Mouse (Mus musculus): ENCODE measurements around the gene Hfm1. TPM values are rescaled to one million over a fixed set of nuclear protein-coding genes. Genes with fewer than 3 reads are reported as not detected.
A peak's percentile ranks its signal among the peaks of the same experiment; 100 is the strongest.

Hfm1 gene
- total RNA-seq, 2 experiments from 2014 or later: not detected

DNA sequence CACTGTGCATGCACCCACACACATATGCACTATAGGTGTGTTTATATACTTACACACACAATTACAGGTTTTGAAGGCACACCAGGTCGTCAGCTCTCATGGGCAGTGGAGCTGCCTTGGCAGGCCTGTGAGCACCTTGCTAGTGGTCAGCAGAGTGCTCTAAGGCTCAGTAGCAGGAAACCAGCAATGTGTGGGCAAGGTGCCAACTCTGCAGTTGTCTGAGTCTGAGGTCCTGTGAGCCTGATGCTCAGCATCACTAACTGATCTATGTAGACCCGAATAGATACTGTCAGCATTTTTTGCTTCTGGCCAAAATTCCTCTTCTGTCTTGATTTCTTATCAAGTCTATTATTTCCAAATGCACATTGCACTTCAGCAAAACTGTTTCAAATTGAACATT, 82.2 kb downstream of the Hfm1 start:
- no peak for DNase-seq

GRCm38 (mm10) chr5:106833025-106833424, 93.1 kb downstream of the Hfm1 start:
- no peak for DNase-seq

- DNase-seq: no peak
Observed at GRCm38 (mm10) chr5:106831401-106831800, 94.7 kb downstream of the Hfm1 start.

- DNase-seq: no peak
Observed at GRCm38 (mm10) chr5:106830775-106831174, 95.3 kb downstream of the Hfm1 start.

GRCm38 (mm10) chr5:106826740-106827139, 99.4 kb downstream of the Hfm1 start:
- DNase-seq: no peak

DNA sequence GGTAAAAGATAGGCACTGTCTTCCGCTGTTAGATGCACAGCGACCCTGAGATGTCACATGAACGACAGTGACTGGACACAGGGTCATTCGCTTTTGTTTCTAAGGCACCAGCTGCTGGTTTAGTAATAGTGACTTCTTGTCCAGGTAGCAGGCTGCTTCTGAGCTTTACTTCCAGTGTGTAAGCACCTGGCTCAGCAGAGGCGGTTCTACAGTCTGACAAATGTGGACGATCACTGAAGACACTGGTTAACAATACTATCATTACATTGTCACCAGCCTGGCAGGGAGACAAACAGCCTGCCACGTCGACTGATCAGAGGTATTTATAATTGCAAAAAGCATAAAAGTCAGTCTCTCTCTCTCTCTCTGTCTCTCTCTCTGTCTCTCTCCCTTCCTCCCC, 100.1 kb downstream of the Hfm1 start:
- DNase-seq: no peak

- DNase-seq: no peak
Observed at GRCm38 (mm10) chr5:106825301-106825853, 100.7 kb downstream of the Hfm1 start.

DNA sequence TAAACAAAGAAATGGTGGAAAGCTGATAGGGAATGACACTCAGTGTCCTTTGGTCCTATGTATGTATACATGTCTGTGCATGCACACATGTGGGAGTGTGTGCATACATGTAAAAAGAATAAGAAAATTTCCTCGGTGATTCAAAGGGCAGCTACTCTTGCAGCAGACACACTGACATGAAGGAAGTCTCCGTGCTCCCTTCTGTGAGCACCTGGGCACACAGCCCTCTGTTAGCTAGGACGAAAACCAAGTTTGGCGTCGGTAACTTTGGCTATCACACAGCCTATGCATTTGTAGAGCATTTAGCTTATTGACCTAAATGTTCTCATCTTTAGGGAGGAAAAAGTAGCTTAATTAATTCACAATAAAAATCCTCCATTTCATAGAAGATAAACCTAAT, 101.4 kb downstream of the Hfm1 start:
- no peak for DNase-seq

DNA sequence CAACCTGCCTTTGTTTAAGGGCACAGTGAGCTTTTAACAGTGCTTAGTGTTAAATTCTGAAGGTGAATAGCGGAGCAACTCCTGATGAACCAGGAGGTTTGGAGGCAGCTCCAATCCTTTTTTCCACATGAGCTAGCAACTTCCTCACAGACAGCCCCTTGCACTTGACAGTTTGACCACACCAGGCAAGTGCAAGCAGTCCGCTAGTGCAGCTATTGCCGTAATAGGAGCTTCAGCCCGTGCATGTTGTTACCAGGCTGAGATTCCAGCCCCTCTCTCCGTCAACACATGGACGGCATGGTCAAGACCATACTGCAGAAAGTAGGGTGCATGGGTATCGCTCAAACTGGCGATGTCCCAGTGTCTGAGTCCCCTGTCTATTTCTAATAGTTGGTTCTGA, 106.5 kb downstream of the Hfm1 start:
- DNase-seq: no peak

GRCm38 (mm10) chr5:106815923-106816654, 110.0 kb downstream of the Hfm1 start:
- DNase-seq: no peak

DNA sequence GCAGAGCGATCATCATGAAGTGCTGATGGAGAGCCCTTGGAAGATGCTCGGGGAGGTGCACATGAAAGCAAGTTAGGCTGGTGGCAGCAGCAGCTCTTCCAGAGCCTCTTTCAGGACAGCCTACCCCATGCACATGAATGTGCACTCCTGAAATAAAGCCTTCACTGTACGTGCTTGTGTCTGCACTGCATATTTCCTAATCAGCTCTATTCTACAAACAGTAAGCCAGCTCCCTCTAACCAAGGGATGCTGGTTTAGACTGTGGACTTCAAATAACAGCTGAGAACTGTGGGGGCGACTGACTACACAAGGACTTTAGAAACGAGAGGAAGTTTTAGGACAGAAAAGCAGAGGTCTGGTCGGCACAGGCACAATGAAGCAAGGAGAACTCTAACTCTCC, 111.5 kb downstream of the Hfm1 start:
- no peak for DNase-seq

GRCm38 (mm10) chr5:106803094-106803493, 123.0 kb downstream of the Hfm1 start:
- DNase-seq: peak; percentile 19

DNA sequence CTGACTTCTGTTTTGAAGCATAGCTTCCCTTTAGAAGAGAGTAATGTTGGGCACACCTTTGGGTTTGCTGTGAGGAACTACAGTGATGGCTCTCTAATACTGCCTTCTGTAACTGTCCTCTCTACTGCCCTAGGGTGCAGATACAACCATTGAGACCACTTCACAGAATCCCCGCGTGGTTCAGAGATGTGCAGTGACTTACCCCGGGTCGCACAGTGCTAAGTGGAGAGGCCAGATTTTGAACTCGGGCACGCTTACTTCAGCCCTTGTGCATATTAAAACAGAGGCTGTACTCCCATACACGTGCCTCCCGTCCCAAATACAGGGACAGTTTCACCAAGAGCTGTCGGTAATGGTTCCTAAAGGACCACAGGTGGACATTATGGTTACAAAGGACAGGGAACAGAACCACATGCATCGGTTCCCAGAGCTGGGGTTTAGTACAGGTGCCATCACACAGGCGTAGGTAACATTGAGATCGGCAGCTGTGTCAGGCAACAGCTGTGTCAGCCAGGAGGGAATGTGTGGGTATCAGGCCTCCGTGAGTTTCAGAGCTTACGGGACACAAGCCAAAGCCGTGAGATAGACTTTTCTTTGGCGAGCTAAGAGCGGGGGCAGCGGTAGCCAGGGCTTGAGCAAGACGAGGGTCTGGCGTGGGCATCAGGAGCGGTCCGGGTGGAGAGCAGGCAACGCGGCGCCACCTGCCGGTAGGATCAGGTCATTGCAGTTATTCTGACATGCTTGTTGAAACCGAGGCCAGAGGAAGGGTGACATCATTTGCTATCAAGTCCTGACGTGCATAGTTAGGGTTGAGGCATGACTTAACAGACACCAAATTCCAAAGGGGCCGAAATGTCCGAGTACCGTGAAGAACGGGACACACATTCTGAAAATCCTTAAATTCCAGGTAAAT, 124.0 kb downstream of the Hfm1 start:
- DNase-seq: peak; percentile 66

- DNase-seq: no peak
Observed at GRCm38 (mm10) chr5:106801215-106801863, 124.8 kb downstream of the Hfm1 start.

- DNase-seq: no peak
Observed at GRCm38 (mm10) chr5:106797896-106798295, 128.2 kb downstream of the Hfm1 start.

GRCm38 (mm10) chr5:106791241-106791572, 134.9 kb downstream of the Hfm1 start:
- DNase-seq: no peak

DNA sequence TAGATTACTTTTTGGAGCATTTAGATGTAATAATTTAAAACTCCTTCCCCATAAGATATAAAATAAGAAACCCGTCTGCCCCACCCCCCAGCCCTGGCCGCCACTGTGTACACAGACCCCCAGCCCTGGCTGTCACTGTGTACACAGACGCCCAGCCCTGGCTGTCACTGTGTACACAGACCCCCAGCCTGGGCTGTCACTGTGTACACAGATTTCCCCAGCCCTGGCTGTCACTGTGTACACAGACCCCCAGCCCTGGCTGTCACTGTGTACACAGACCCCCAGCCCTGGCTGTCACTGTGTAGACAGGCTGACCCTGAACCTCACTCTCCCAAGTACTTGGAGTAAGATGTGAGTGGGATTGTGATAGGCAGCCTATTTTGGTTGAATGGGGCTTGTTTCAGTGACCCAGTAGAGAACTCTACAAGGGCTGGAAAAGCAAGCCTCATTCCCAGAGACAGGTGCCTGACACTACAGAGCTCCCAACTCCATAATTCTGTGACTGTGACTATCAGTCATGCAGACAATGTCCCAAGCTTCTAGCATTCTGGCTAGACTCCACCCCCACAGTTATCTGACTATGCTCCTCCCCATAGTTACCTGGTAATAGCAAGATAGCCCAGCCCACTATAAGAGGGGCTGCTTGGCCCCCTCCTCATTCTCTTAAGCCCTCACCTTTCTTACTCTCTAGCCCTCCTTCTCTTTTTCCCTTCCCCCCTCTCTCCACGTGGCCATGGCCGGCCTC, 135.5 kb downstream of the Hfm1 start:
- DNase-seq: no peak

Small RNA genes lying within 50 kb of the gene (microRNA-seq; reads per million reads assigned to microRNA genes)
- 0 reads per million in 2 experiments for gene Gm27527 (ENCODE audit: borderline replicate concordance in 2 of 2)

Other genes with a start within 250 kb of the Hfm1 start
- gene Zfp644, start 229.0 kb downstream of the Hfm1 start, total RNA-seq (2021): 10 to 100 TPM; 41.3 to 43.0 TPM
- under 1 TPM; 0.31 to 0.46 TPM for gene Cdc7, start 38.0 kb upstream of the Hfm1 start, total RNA-seq (2021)